Mouse (Mus musculus): ENCODE data around the gene Ms4a4c. TPM values are rescaled to one million over a fixed set of nuclear protein-coding genes. Genes with fewer than 3 reads are reported as not detected.
"Not testable (repeated sequence)": the region's sequence is repeated elsewhere in the genome, so short reads cannot be mapped to it uniquely, and the experiment has no call there.

Ms4a4c gene
- polyA plus RNA-seq, 1 experiment: not detected

DNA sequence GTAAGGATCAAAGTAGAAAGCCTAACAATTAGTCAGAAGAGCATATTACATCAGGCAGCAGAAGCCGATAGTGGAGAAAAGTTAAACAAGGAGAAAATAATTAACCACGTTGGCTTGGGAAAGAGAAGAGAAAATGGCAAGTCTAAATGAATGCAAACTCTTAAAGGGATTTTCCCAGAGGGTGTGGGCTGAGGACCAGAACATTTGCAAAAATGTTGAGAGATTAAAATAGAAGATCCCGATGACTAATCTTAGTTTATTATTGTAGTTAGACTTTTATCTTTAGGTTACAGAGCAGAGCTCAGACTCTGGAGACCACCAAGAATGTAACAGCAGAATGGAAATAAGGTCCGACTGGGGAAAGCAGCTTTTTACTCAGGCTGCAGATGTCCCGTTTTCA, 61.9 kb downstream of the Ms4a4c start:
- H3K4me3 ChIP-seq (ENCODE audit: control insufficient read depth, low read depth, low read length): no peak overlapping the region
- no peaks in the 10 kb centered on the region for H3K4me1 ChIP-seq (ENCODE audit: control insufficient read depth, insufficient read depth, low read length)
- H3K27me3 ChIP-seq (ENCODE audit: control insufficient read depth, insufficient read depth, low read length): no peaks in the 10 kb centered on the region
- TF ChIP-seq CTCF (IDR thresholded peaks at IDR 0.05; ENCODE audit: control insufficient read depth, insufficient read depth, insufficient replicate concordance, low read depth, low read length) (no peak), POLR2A (IDR thresholded peaks at IDR 0.05; ENCODE audit: control insufficient read depth, low read depth, low read length) (no peak)
- no peak overlapping the region for H3K27ac ChIP-seq (ENCODE audit: control insufficient read depth, insufficient read depth, low read depth, low read length)
- H3K36me3 ChIP-seq (ENCODE audit: control insufficient read depth, insufficient read depth, low read length): no peaks in the 10 kb centered on the region

DNA sequence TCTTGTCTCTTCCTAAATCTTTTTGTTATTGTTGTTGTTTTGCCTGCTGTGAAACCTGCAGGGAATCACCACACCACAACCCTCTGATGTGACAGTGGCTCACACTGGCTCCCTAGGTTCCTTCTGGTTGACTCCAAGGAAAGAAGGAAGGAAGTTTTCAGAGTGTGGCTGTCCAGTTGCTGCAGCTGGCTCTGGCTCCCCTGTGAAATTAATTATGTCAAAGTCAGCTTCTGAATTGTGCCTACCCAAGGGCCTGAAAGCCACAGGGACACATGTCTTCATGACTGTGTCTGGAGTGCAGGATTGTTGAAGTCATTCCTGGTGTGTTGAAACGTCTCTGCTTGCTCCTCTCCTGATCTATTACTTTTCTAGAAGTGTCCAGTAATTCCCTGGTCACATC, 63.8 kb downstream of the Ms4a4c start:
- not testable (repeated sequence) for H3K27ac ChIP-seq (ENCODE audit: control insufficient read depth, insufficient read depth, low read depth, low read length); H3K36me3 ChIP-seq (ENCODE audit: control insufficient read depth, insufficient read depth, low read length); H3K4me1 ChIP-seq (ENCODE audit: control insufficient read depth, insufficient read depth, low read length); H3K27me3 ChIP-seq (ENCODE audit: control insufficient read depth, insufficient read depth, low read length); H3K4me3 ChIP-seq (ENCODE audit: control insufficient read depth, low read depth, low read length)

DNA sequence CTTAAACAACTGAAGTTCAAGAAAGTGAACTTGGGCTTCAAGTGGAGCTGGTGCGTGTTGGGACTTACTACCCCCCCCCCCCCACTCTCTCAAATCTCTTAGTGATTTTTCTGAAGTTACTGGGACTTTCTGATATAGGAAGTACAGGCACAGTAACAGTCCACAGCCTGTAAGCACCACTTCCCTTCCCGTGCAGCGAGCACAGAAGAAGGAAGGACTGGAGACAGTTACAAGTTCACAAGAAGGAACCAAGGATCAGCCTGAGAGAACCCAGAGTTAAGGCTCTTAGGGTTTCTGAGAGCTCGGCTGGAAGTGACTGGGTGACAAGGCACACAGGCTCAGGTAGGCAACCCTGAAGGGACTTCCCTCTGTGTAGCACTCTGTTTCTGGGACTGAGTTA, 64.6 kb downstream of the Ms4a4c start, which contains the start of gene Ms4a6c:
Gene Ms4a6c (plus strand): TSS at position 152 of the 400 bp plus-strand sequence.
- not testable (repeated sequence) for H3K27me3 ChIP-seq (ENCODE audit: control insufficient read depth, insufficient read depth, low read length); H3K36me3 ChIP-seq (ENCODE audit: control insufficient read depth, insufficient read depth, low read length); H3K4me3 ChIP-seq (ENCODE audit: control insufficient read depth, low read depth, low read length); H3K4me1 ChIP-seq (ENCODE audit: control insufficient read depth, insufficient read depth, low read length); H3K27ac ChIP-seq (ENCODE audit: control insufficient read depth, insufficient read depth, low read depth, low read length)

Other genes with a start within 250 kb of the Ms4a4c start
- gene 1700025F22Rik, start 239.4 kb upstream of the Ms4a4c start, polyA plus RNA-seq (2012; rRNA removed): 57.2 and 77.8 TPM in 2 replicates
- gene Ms4a13, start 208.0 kb upstream of the Ms4a4c start, polyA plus RNA-seq (2012; rRNA removed): 103 and 113 TPM in 2 replicates
- not detected in 2 replicates for gene Ms4a12, start 172.3 kb upstream of the Ms4a4c start, polyA plus RNA-seq (2012; rRNA removed)
- 0.05 and 0.09 TPM in 2 replicates for gene Ms4a1, start 138.5 kb upstream of the Ms4a4c start, polyA plus RNA-seq (2012; rRNA removed)
- 130 and 181 TPM in 2 replicates for gene Ms4a5, start 120.9 kb upstream of the Ms4a4c start, polyA plus RNA-seq (2012; rRNA removed)
- gene Ms4a14, start 90.3 kb upstream of the Ms4a4c start, polyA plus RNA-seq (2012; rRNA removed): 142 and 184 TPM in 2 replicates
- gene Ms4a7, start 68.6 kb upstream of the Ms4a4c start, polyA plus RNA-seq (2012; rRNA removed): 0.40 and 0.69 TPM in 2 replicates
- 0.48 TPM in 1 of 2 replicates, not detected in the other for gene Ms4a4a, start 29.2 kb upstream of the Ms4a4c start, polyA plus RNA-seq (2012; rRNA removed)
- 1.9 TPM in 2 replicates for gene Ms4a4b, start 38.8 kb downstream of the Ms4a4c start, polyA plus RNA-seq (2012; rRNA removed)
- 1.1 and 2.3 TPM in 2 replicates for gene Ms4a6c, start 64.6 kb downstream of the Ms4a4c start, polyA plus RNA-seq (2012; rRNA removed)
- 1.9 and 3.8 TPM in 2 replicates for gene Gm8369, start 81.2 kb downstream of the Ms4a4c start, polyA plus RNA-seq (2012; rRNA removed)
- gene Ms4a6b, start 111.7 kb downstream of the Ms4a4c start, polyA plus RNA-seq (2012; rRNA removed): 1.2 and 1.6 TPM in 2 replicates
- 1.8 and 2.3 TPM in 2 replicates for gene Ms4a4d, start 132.0 kb downstream of the Ms4a4c start, polyA plus RNA-seq (2012; rRNA removed)
- gene Ms4a6d, start 200.1 kb downstream of the Ms4a4c start, polyA plus RNA-seq (2012; rRNA removed): 0.32 and 0.79 TPM in 2 replicates
- gene Ms4a2, start 218.9 kb downstream of the Ms4a4c start, polyA plus RNA-seq (2012; rRNA removed): not detected in 2 replicates
- gene Ms4a3, start 236.1 kb downstream of the Ms4a4c start, polyA plus RNA-seq (2012; rRNA removed): not detected in 2 replicates

Data from testis, adult 2 months (tissue).